Mouse (Mus musculus): ENCODE results near the gene A930002H24Rik.

Gene A930002H24Rik

GRCm38 (mm10) chr17:63836223-63836622 lies 27.4 kb downstream of the A930002H24Rik start:
- DNase-seq (ENCODE audit: low spot score in 2 of 2), result no peak

DNA sequence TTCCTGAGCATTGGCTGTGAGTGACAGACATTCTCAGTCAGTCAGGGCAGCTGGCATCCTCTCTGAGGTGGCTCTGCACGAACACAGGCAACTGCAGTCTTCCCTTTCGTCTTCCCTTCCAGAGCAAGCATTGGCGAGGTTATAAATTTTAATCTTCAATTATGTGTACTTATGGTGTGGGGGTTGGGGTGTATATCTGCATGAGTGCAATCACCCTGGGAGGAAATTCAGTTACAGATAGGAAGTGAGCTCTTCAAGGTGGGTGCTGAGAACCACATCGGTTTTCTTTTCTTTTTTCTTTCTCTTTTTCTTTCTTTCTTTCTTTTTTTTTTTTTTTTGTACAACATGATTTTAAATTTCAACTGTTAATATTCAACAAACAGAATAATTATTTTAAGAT lies 32.0 kb downstream of the A930002H24Rik start:
- DNase-seq (ENCODE audit: low spot score in 2 of 2), result no peak

- DNase-seq (ENCODE audit: low spot score in 2 of 2), result no peak
Measured at GRCm38 (mm10) chr17:63828561-63829332, 34.8 kb downstream of the A930002H24Rik start.

- DNase-seq (ENCODE audit: low spot score in 2 of 2), result no peak
Measured at GRCm38 (mm10) chr17:63826767-63827166, 36.8 kb downstream of the A930002H24Rik start.

DNA sequence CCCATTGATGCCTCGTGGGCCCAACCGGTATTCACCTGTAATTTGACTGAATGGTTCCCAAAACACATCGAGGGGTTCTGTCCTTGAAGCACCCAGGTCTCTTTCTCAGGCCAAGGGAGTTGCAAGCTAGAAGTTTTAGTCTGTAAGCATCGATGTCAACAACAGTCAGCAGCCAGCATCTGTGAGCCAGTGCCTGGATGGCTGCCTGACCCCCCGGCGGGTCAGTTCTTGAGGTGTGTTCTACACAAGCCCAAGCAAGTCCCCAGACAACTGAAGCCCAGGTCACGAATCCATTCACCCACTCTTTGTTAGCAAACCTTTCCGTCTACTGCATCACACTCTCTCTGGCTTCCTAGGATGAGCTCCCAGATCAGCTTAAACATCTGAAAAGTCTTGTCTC lies 37.4 kb downstream of the A930002H24Rik start:
- no peak for DNase-seq (ENCODE audit: low spot score in 2 of 2)

DNA sequence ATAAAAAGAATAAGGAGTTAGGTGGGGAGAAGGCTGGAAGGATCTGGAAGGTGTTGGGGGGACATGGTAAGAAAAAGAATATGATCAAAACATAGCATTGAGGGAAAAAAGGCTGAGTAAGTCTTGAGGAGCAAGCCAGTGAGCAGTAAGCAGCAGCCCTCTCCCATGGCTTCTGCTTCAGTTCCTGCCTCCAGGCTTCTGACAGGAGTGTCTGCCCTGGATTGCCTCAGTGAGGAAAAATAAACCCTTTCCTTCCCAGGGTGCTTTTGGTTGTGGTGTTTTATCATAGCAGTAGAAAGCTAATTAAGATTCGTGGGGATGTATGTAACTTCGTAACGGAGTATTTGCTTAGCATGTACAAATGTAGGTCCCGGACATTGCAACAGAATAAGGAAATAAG lies 39.5 kb downstream of the A930002H24Rik start:
- DNase-seq (ENCODE audit: low spot score in 2 of 2), result no peak

- no peak for DNase-seq (ENCODE audit: low spot score in 2 of 2)
Measured at GRCm38 (mm10) chr17:63818444-63819027, 45.1 kb downstream of the A930002H24Rik start.

GRCm38 (mm10) chr17:63813552-63813951 lies 50.0 kb downstream of the A930002H24Rik start:
- DNase-seq (ENCODE audit: low spot score in 2 of 2), result no peak

Measured in right cerebral cortex, postnatal 10 days (tissue).